Mouse (Mus musculus) forebrain, embryonic 10.5 days (tissue): ENCODE measurements at regions not wholly inside any gene's neighbourhood (a gene's known extent, or its start where the extent isn't known, plus 50 kb on each side); places are given as distances from the start of the nearest gene placed in this dataset.

Experiments
- DNase-seq: peaks from one replicate; pipeline ENCODE4 v3.0.0-alpha.2; 2017; ENCODE audit warnings: low spot score; ENCODE audit errors: extremely low spot score
- H3K27ac ChIP-seq: fragments of 300-500 bp; sonication (generic); 2 replicates; pipeline ENCODE4 v1.5.1; 2016; ENCODE audit warnings: mild to moderate bottlenecking
- H3K27me3 ChIP-seq: fragments of 300-500 bp; sonication (generic); 2 replicates; pipeline ENCODE4 v1.6.1; 2016; ENCODE audit warnings: mild to moderate bottlenecking; ENCODE audit not compliant: poor library complexity, severe bottlenecking
- H3K36me3 ChIP-seq: fragments of 300-500 bp; sonication (generic); replicated peaks from 2 replicates; pipeline ENCODE4 v1.6.1; 2016; ENCODE audit warnings: mild to moderate bottlenecking, moderate library complexity
- H3K4me1 ChIP-seq: fragments of 300-500 bp; sonication (generic); 2 replicates; pipeline ENCODE4 v1.6.1; 2016
- H3K4me3 ChIP-seq: fragments of 300-500 bp; sonication (generic); 2 replicates; pipeline ENCODE4 v1.5.1; 2016; ENCODE audit warnings: mild to moderate bottlenecking, moderate library complexity
- H3K9me3 ChIP-seq: fragments of 300-500 bp; sonication (generic); 2 replicates; pipeline ENCODE4 v1.6.1; 2016; ENCODE audit warnings: mild to moderate bottlenecking, moderate library complexity
- WGBS: fragments of 180-500 bp; shearing (Covaris S2); methylation state at CpG from one replicate; pipeline ENCODE4 v1.1.7; 2016; 5-methylcytosine and 5-hydroxymethylcytosine counted together

DNA sequence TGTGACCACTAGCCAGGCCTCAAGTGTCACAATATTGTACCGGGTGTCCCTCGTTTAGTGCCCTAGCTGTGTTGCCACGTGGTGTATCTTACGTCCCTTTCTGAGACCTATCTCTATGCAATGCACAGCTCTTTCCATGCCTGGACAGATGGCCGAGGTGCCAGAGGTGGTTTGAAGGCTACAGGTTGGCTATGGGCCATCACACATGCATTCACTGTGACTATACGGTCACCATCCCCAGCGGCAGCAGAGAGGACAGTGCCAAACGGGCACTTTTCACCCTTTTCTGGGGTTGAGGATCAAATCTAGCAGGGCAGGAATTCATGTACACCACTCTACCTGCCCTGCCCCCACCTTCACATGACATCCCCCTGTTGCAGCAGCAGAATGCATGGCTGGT, 71.6 kb downstream of the Gadd45g start:
- 34% methylated on average over 8 of the region's 8 CpGs for WGBS
- H3K4me3 ChIP-seq: no peak overlapping the region
- H3K4me1 ChIP-seq: peaks cover 66% of the 10 kb centered on the region
- no peaks in the 10 kb centered on the region for H3K9me3 ChIP-seq
- no peak for DNase-seq
- H3K27ac ChIP-seq: peak overlapping the region; percentile 85
- peaks cover 100% of the 10 kb centered on the region for H3K27me3 ChIP-seq
- no peaks in the 10 kb centered on the region for H3K36me3 ChIP-seq

DNA sequence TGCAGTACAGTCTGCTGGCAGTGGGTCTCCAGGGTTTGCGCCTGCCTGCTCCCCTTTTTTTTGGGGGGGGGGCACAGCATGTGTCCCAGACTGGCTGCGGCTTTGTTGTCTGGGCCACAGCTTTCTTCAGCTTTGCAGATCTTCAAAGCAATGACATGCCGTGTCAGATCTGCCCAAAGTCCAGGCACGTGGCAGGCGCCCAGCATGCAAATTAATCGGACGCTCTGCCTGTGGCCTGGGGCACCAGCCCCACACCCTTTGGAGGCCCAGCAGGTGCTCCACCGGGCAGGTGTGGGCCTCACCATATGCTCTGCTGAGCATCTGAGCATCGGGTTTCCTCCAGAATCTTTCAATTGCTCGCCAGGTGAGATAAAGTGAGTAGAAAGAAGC, 72.3 kb downstream of the Gadd45g start:
- H3K4me1 ChIP-seq: peaks cover 66% of the 10 kb centered on the region
- WGBS: 5% methylated on average over 10 of the region's 10 CpGs
- H3K36me3 ChIP-seq: no peaks in the 10 kb centered on the region
- peak overlapping the region; percentile 32; the same call in 1 of the 2 replicates for H3K4me3 ChIP-seq
- DNase-seq: peak; percentile 51
- peak overlapping the region; percentile 85 for H3K27ac ChIP-seq
- H3K9me3 ChIP-seq: no peaks in the 10 kb centered on the region
- peaks cover 100% of the 10 kb centered on the region for H3K27me3 ChIP-seq

DNA sequence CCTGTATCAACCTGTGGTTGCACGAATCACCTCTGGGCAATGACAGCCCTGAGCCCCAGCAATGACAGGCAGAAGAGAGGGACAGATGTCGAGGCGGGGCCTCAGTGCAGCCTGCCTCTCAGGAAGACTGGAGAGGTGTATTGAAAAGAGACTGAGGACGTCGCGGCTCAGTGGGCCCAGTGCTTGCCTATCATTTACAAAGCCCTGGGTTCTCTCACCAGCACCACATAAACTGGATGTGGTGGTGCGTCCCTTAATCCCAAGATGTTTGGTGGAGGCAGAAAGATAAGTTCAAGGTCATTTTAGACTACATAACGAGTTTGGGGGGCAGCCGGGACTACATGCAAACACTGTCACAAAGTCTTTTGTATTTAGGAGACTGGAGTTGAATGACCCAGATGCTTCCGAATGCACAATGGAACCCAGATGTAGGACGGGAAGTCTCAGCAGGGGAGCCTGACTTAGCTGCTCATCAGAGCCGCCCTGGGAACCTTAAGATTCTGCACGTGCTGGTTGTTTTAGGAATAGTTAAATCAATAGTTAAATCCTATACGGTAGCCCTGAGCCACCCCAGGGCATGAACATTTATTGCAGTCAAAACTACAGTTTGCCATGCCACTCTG, 72.8 kb downstream of the Gadd45g start:
- H3K27ac ChIP-seq: peak overlapping the region; percentile 85
- peaks cover 69% of the 10 kb centered on the region for H3K4me1 ChIP-seq
- 3% methylated on average over 14 of the region's 14 CpGs for WGBS
- no peaks in the 10 kb centered on the region for H3K36me3 ChIP-seq
- H3K4me3 ChIP-seq: peak overlapping the region; percentile 32; the same call in 1 of the 2 replicates
- no peaks in the 10 kb centered on the region for H3K9me3 ChIP-seq
- H3K27me3 ChIP-seq: peaks cover 100% of the 10 kb centered on the region
- DNase-seq: peak; percentile 38

DNA sequence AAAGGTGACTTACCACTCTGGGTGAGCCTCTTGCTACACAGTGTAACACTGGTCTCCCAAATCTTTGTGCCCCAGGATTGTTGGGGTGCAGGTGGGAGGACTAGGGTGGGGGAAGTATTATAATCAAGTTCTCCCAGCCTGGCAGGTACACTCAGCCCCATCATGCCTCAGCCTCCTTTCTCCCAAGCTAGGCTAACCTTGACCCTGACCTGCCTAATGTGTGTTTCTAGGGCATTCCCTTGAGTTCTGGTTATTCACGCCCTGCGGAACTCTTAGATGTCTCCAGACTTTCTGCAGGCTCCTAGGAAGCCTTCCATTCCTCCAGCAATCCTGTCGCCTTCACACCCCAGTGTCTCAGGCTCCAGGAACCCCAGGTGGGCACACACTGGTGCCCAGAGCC, 73.5 kb downstream of the Gadd45g start:
- peaks cover 71% of the 10 kb centered on the region for H3K4me1 ChIP-seq
- peak overlapping the region; percentile 32 for H3K4me3 ChIP-seq
- no peak for DNase-seq
- H3K27ac ChIP-seq: peak overlapping the region; percentile 85
- H3K9me3 ChIP-seq: no peaks in the 10 kb centered on the region
- H3K27me3 ChIP-seq: peaks cover 99% of the 10 kb centered on the region
- WGBS: 17% methylated on average over 3 of the region's 3 CpGs
- no peaks in the 10 kb centered on the region for H3K36me3 ChIP-seq

DNA sequence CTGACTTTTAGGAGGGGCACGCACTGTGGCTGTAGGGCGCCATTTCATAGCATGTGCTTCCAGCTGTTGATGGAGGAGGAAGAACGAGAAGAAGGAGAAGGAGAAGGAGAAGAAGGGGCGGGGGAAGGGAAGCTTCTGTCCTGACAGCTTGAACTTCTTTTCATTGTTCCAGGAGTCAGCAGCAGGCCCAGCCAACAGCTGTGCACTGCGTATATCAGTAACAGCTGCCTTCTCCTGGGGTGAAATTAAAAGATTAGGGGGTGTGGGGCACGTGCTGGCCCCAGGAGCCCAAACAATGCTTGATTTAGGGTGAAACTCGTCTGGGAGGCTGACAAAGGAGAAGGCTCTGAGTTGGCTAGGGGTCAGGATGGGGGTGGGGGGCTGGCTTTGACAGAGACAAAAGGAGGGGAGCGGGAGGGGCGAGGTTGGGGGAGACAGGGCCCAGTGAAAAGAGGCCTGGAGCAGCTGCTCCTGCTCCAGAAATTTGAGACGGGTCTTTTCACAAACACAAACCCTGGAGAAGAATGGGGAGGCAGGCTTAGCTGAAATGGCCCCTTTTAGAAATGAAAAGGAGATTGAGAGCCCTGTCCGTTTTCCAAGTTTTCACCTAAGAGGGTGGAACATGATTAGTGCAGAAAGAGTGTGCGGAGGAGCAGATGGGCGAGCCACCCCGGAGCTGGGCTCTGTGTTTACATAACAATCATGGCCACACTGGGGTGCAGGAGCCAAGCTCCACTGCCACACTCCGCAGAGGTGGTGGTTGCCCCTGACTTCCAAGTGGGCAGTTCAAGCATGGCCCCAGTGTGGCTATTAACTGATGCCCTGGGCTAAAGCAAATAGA, 74.3 kb downstream of the Gadd45g start:
- WGBS: 1% methylated on average over 15 of the region's 15 CpGs
- Histone ChIP-seq H3K27me3 (peaks cover 99% of the 10 kb centered on the region), H3K4me1 (peaks cover 71% of the 10 kb centered on the region), H3K36me3 (no peaks in the 10 kb centered on the region), H3K9me3 (no peaks in the 10 kb centered on the region), H3K27ac (peak overlapping the region; percentile 85), H3K4me3 (peak overlapping the region; percentile 32)
- peak; percentile 87 for DNase-seq

DNA sequence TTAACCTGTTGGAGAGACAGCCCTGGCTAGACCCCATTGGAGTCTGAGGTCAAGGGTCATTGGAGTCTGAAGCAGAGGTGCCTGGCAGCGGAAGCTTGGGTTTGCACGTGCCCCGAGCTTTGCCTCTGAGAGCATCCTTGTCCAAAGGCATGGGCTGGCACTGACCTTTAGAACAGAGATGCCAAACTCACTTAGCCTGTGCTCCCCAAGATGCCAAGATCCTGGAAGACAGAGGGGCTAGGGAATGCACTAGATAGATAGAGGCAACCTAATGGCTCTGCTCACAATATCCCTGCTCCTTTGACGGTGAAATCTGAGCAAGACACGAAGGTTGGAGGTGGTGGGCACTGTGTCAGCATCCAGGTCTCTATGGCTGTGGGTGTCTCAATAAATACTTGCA, 75.1 kb downstream of the Gadd45g start:
- no peaks in the 10 kb centered on the region for H3K36me3 ChIP-seq
- peaks cover 69% of the 10 kb centered on the region for H3K4me1 ChIP-seq
- H3K4me3 ChIP-seq: peak overlapping the region; percentile 32
- peak overlapping the region; percentile 85 for H3K27ac ChIP-seq
- peaks cover 99% of the 10 kb centered on the region for H3K27me3 ChIP-seq
- DNase-seq: no peak
- 13% methylated on average over 5 of the region's 5 CpGs for WGBS
- no peaks in the 10 kb centered on the region for H3K9me3 ChIP-seq

DNA sequence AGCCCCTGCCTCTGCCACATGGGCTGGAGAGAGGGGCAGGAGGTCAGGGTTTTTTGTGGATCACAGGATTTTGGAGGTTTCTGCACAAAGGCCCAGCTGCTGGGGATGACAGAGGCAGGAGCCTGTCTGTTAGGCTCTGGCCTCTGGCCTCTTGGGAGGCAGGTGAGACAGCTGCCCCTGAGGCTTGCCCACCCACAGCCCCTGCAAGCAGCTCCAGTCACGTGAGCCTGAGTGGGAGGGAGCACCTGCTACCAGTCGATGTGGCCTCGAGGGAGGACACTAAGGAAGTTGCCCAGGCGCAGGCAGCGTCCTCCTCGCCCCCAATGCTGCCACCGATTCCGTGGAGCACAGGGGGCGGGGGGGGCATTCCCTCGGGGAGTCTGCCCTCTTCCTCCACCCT, 80.3 kb downstream of the Gadd45g start:
- WGBS: 60% methylated on average over 10 of the region's 10 CpGs
- H3K36me3 ChIP-seq: no peaks in the 10 kb centered on the region
- no peak overlapping the region for H3K4me3 ChIP-seq
- peaks cover 39% of the 10 kb centered on the region for H3K4me1 ChIP-seq
- DNase-seq: peak; percentile 25
- peak overlapping the region; percentile 64; the same call in 1 of the 2 replicates for H3K27ac ChIP-seq
- H3K9me3 ChIP-seq: no peaks in the 10 kb centered on the region
- H3K27me3 ChIP-seq: peaks cover 99% of the 10 kb centered on the region

DNA sequence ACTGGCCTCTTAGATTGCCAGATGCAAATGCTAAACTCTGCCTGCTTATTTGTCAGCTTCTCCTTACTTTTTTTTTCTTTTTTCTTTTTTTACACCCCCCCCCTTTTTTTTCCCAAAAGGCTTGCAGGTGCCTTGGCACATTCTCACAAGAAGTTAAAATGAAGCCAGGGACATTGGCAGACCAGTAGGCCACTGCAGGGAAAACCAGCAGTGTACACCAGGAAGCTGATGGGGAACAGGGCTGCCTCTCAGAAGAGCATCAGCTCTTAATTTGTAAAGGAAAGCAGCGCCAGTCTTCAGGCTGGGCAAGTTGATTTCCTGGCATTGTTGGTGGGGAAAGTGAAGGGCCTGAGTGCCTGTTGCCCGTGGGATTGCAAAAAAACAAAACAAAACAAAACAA, 83.3 kb downstream of the Gadd45g start:
- Histone ChIP-seq H3K27me3 (peaks cover 81% of the 10 kb centered on the region), H3K4me1 (peaks cover 23% of the 10 kb centered on the region), H3K4me3 (no peak overlapping the region), H3K9me3 (no peaks in the 10 kb centered on the region), H3K36me3 (no peaks in the 10 kb centered on the region), H3K27ac (no peak overlapping the region)
- no peak for DNase-seq
- WGBS: 67% methylated on average over 2 of the region's 2 CpGs

DNA sequence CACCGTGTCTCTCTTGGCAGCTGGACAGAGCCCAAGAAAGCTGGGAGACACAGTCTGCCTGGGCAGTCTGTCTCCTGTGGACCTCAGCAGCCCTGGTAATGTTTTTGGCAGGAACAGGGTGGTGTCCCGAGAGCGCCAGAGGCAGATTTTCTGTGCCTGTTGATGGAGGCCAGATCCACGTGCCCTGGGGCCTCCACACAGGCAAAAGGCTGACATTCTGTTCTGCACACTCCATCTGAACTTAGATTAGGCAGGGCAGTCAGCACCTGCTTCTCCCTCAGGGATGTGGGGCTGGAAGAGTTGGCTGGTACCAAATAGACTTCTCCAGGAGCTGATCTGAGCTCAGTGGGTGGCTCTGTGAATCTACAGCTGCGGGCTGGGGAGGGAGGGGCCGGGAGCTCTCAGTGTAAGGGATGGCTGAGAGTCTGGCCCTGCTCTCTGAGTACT, 83.8 kb downstream of the Gadd45g start:
- no peak for DNase-seq
- peaks cover 23% of the 10 kb centered on the region for H3K4me1 ChIP-seq
- H3K27ac ChIP-seq: no peak overlapping the region
- WGBS: 53% methylated on average over 6 of the region's 6 CpGs
- no peak overlapping the region for H3K4me3 ChIP-seq
- no peaks in the 10 kb centered on the region for H3K36me3 ChIP-seq
- no peaks in the 10 kb centered on the region for H3K9me3 ChIP-seq
- peaks cover 76% of the 10 kb centered on the region for H3K27me3 ChIP-seq

DNA sequence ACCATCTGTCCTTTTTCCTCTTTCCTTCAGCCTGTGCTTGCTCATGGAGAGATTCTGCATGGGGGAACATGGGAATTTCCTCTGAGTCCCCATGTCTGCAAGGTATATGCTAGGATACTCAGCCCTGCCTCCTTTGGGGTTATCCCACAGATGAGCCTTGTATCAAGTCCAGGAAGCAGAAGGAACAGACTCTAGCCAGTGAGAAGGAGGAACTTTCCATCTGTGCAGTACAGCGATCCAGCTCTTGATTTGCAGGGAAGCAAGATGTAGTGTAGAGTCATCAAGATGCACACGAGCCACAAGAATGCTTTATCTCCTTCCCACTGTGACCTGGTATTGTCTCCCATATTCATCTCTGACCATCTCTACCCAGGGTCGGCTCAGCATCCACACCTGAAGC, 84.5 kb downstream of the Gadd45g start:
- 85% methylated on average over 3 of the region's 3 CpGs for WGBS
- Histone ChIP-seq H3K27ac (no peak overlapping the region), H3K4me3 (no peak overlapping the region), H3K27me3 (peaks cover 72% of the 10 kb centered on the region), H3K36me3 (no peaks in the 10 kb centered on the region), H3K9me3 (no peaks in the 10 kb centered on the region), H3K4me1 (peaks cover 23% of the 10 kb centered on the region)
- DNase-seq: no peak

DNA sequence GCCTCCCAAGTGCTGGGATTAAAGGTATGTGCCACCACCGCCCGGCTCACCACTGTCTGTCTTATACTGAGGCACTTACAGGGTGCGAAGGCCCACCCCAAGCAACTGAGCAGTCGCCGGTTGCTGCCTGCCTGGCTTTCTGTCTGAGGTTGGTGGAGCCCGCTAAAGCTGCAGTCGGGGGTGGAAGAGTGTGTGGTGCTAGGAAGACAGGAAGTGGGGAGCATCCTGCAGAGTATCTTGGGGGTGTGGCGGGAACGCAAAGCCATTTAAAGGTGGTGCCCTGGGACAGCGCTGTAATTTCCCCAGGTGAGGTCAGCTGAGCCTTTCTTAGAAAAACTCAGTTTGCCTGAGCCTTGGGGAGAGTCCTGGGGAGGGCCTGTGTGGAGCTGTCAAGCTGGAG, 89.3 kb downstream of the Gadd45g start:
- H3K27ac ChIP-seq: no peak overlapping the region
- WGBS: 92% methylated on average over 10 of the region's 10 CpGs
- no peak for DNase-seq
- no peaks in the 10 kb centered on the region for H3K9me3 ChIP-seq
- H3K4me1 ChIP-seq: peaks cover 5% of the 10 kb centered on the region; the same call in 1 of the 2 replicates
- no peak overlapping the region for H3K4me3 ChIP-seq
- H3K36me3 ChIP-seq: no peaks in the 10 kb centered on the region
- peaks cover 30% of the 10 kb centered on the region for H3K27me3 ChIP-seq

DNA sequence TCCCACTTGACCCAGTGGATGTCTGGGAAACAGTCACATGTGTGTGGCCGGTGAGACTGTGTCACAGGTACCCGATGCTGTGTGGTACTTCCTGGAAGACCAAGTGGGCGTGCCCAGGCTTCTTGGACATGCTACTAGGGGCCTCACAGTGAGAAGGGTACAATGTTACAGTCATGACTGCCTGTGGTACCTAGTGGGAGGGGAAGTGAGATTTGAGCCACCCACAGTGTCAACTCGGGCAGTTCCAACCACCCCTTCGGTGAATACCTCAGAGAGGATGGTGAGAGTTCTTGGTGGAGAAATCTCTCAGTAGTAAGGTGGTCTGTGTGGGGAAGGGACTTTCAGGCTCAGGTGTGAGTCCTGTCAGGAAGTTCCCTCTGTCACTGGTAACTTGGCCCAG, 90.0 kb downstream of the Gadd45g start:
- no peaks in the 10 kb centered on the region for H3K36me3 ChIP-seq
- peaks cover 24% of the 10 kb centered on the region for H3K27me3 ChIP-seq
- no peaks in the 10 kb centered on the region for H3K9me3 ChIP-seq
- H3K4me1 ChIP-seq: 0 out of 2 replicates have a peak, but pooled peaks cover 5% of the 10 kb centered on the region
- no peak overlapping the region for H3K27ac ChIP-seq
- 86% methylated on average over 5 of the region's 5 CpGs for WGBS
- no peak overlapping the region for H3K4me3 ChIP-seq
- no peak for DNase-seq

DNA sequence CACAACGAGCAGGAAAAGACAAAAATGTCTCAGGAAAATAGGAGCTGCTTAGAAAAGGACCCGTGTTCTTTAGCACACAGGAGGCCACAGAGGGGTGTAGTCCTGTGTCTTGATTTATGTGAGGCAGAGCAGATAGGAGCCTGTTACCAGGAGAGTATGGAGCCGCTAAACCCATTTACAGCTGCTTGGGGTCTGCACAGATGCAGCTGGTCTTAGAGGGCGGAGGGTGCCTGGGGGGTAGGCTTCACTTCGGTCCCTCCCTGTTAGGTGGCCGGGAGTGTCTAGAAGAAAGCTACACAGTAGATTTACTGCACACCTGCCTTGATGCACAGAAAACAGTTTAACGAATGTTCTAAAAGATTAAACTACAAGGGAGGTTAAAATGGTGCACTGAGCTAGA, 91.4 kb downstream of the Gadd45g start:
- H3K4me3 ChIP-seq: no peak overlapping the region
- peaks cover 6% of the 10 kb centered on the region; the same call in 1 of the 2 replicates for H3K4me1 ChIP-seq
- no peaks in the 10 kb centered on the region for H3K9me3 ChIP-seq
- H3K27me3 ChIP-seq: 0 out of 2 replicates have a peak, but pooled peaks cover 9% of the 10 kb centered on the region
- no peaks in the 10 kb centered on the region for H3K36me3 ChIP-seq
- no peak overlapping the region for H3K27ac ChIP-seq
- no peak for DNase-seq
- WGBS: 79% methylated on average over 7 of the region's 7 CpGs
